Mouse (Mus musculus): ENCODE data around the gene Necab3. TPM values are rescaled to one million over a fixed set of nuclear protein-coding genes. Genes with fewer than 3 reads are reported as not detected.

Necab3 gene
- 1.0 TPM for total RNA-seq (2023)

GRCm38 (mm10) chr2:154558264-154559039 lies at the start of gene Necab3:
Gene Necab3 (minus strand): TSS chr2:154558890.

GRCm38 (mm10) chr2:154603638-154604153 lies 45.0 kb upstream of the Necab3 start, which contains the start of gene Pxmp4:
Gene Pxmp4 (minus strand): TSS chr2:154603708.

GRCm38 (mm10) chr2:154569836-154570286 lies 11.2 kb upstream of the Necab3 start, which contains the start of gene E2f1:
Gene E2f1 (minus strand): TSS chr2:154569892.

GRCm38 (mm10) chr2:154551476-154551875 lies 7.2 kb downstream of the Necab3 start, which contains the start of gene Actl10:
Gene Actl10 (plus strand): TSS chr2:154551776.

GRCm38 (mm10) chr2:154546711-154547110 lies 12.0 kb downstream of the Necab3 start, which contains the start of gene 1700003F12Rik:
Gene 1700003F12Rik (plus strand): TSS chr2:154547085.

Other genes with a start within 250 kb of the Necab3 start
- gene Cdk5rap1, start 185.9 kb downstream of the Necab3 start, total RNA-seq (2023), result 17.3 TPM
- gene Snta1, start 150.8 kb downstream of the Necab3 start, total RNA-seq (2023), result 0.64 TPM
- gene Cbfa2t2, start 122.4 kb downstream of the Necab3 start, total RNA-seq (2023), result 31.9 TPM
- 0.80 TPM for gene 1700003F12Rik, start 11.8 kb downstream of the Necab3 start, total RNA-seq (2023)
- 1.8 TPM for gene Actl10, start 7.1 kb downstream of the Necab3 start, total RNA-seq (2023)
- gene E2f1, start 11.0 kb upstream of the Necab3 start, total RNA-seq (2023), result 1.8 TPM
- gene Pxmp4, start 44.8 kb upstream of the Necab3 start, total RNA-seq (2023), result 10.6 TPM
- gene Zfp341, start 54.4 kb upstream of the Necab3 start, total RNA-seq (2023), result 7.7 TPM
- not detected for gene 4930519P11Rik, start 54.5 kb upstream of the Necab3 start, total RNA-seq (2023)
- gene Chmp4b, start 92.8 kb upstream of the Necab3 start, total RNA-seq (2023), result 152 TPM
- not detected for gene Gm14214, start 211.1 kb upstream of the Necab3 start, total RNA-seq (2023)
- 220 TPM for gene Raly, start 232.2 kb upstream of the Necab3 start, total RNA-seq (2023)
- gene a, start 232.5 kb upstream of the Necab3 start, total RNA-seq (2023), result not detected

Data from CD8-positive naive resting alpha-beta T cell, adult 57 days (primary cell).